Mouse (Mus musculus) gastrocnemius, postnatal 25 days (tissue): Measurements from ENCODE around the gene Tmem184b. TPM values are rescaled to one million over a fixed set of nuclear protein-coding genes. Genes with fewer than 3 reads are reported as not detected.
A peak's percentile ranks its signal among the peaks of the same experiment; 100 is the strongest.

ENCODE experiments used
- DNase-seq: peaks from one replicate; pipeline ENCODE4 v3.0.0; 2022
- total RNA-seq, 2 experiments: library from RNA; stranded (reverse); gene quantifications; 1 replicate in 1 of 2; 2 replicates in 1 of 2; pipeline ENCODE4 v1.2.3; 2021

Gene Tmem184b
- total RNA-seq, 2 experiments from 2014 or later = 28.4 to 30.4 TPM

DNA sequence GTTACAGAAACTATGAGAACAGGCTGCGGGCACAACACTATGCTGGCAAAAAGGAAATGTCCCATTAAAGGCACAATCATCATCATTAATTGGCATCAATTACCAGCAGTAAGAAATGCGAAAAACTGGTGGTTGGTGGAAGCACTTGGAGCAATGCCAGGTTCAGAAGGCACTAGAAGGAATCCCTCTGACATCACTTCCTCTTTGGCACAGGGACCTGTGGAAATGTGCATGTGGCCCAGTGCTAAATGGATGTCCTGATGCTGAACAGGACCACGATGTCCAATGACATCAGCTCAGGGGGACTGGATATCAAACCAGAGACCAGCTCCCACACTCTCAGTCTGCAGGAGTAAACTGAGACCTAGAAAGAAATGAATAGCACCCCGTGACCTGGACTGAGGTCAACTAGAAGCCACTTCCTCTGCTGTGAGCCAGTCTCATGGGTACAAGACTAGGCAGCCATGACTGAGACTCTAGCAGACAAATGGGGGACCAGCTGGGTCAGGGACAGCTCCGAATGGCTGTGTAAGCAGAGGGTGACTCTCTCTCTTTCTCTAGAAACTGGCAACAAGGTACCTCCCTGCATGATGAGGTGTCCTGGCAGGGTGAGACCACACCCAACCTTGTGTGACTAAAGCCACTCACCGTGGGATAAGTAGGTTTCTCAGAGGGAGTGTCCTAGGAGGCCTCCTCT, 60.6 kb downstream of the Tmem184b start:
- no peak for DNase-seq

DNA sequence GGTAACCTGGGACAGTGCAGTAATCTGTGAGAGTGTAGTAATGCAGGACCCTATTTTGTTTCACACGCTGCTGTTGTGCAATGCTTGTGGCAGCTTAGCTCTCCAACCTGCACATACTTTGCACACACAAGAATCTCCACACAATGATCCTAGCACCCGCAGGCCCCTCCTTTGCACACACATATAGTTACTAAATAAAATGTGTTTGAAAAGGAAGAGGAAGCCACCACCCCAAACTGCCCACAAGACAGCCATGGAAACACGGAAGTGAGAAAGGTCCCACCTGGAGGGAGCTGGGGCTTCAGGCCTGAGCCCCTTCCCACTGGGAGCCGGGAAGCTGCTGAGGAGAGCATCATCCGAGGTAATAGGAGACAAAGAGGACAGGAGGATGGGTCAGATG, 64.4 kb downstream of the Tmem184b start:
- no peak for DNase-seq

DNA sequence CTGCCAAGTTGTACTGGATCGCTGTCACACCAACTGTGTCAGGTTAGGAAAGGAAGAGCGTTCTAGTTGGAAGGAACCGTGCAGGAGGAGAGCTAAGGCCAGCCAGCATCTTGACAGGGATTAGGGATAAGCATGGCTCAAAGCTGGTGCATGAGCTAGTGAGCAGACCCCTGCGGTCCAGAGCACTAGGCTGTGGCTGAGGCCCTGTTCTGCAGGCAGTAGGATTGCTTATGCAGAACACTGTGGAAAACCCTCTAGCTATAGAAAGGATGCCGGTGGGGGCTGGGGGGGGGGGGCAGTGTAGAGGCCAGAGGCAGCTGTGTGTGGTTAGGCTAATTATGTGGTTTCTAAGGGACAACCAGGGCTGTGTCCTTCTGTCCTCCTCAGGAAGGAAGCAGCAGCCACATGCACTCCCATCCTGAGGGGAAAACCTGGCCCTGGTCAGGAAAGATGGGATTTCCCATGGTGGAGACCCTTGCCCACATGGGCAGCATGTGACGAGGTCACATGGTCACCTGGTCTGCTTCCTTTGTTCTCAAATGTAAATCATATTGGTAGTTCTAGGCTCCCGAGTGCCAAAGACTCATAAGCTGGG, 68.2 kb downstream of the Tmem184b start:
- DNase-seq = no peak

DNA sequence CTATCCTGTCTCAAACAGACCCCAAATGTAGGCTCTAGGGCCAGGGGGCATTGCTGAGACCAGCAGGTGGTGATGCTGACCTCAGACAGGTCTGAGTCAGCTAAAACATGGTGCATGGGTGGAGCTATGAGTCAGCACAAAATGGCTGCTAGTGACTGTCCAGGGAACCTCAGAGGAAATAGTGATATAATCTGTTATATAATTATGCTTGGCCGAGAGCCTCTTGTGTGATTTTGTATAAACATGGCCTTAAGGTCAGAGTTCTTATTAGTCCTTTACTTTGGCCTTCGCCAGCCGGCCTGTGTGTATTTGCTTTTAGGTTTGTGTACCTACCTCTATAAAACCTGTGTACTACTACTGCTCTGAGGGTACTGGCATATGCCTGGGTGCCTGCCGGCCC, 70.0 kb downstream of the Tmem184b start:
- no peak for DNase-seq

DNA sequence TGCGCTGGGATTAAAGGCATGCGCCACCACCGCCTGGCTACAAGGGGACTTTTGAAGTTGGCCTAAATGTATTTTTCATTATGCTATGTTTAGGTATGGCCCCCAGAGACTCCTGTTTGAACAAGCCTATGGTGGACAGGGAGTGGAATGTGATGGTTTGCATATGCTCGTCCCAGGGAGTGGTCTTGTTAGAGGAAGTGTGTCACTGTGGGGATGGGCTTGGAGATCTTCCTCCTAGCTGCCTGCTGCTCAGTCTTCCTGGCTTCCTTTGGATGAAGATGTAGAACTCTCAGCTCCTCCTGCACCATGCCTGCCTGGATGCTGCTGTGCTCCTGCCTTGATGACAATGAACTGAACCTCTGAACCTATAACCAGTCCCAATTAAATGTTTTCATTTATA, 72.8 kb downstream of the Tmem184b start:
- DNase-seq = no peak

DNA sequence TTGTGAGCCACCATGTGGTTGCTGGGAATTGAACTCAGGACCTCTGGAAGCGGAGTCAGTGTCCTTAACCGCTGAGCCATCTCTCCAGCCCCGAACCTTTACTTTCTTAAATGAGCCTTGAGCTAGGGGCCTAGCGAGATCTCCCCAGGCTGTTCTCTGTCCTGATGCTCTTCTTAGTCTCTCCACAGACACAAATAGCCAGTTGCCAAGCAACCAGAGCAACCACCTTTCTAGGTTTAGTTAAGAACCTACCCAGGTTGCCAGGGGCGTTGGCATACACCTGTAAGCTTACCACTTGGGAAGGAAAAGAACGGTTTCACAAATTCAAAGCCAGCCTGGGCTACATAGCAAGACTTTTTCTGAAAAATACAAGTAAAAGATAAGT, 73.4 kb downstream of the Tmem184b start:
- no peak for DNase-seq

DNA sequence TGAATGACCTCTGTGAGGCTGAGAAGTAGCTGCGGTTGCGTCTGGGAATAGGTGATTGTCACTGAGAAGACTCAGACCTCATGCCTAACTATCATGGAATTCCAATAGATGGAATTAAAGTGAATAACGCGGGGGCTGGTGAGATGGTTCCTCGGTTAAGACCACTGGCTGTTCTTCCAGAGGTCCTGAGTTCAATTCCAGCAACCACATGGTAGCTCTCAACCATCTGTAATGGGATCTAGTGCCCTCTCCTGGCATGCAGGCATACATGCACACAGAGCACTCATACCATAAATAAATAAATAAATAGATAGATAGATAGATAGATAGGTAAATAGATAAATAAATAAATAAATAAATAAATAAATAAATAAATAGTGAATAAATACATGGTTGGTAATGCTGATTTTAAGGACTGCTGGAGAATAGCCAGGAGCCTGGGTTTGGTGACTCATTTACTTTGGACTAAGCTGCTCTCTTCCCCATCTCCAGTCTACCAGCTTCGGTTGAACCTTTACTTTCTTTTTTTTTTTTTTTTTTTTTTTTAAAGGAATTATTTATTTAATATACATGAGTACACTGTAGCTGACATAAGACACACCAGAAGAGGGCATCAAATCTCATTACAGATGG, 73.9 kb downstream of the Tmem184b start:
- DNase-seq = no peak

DNA sequence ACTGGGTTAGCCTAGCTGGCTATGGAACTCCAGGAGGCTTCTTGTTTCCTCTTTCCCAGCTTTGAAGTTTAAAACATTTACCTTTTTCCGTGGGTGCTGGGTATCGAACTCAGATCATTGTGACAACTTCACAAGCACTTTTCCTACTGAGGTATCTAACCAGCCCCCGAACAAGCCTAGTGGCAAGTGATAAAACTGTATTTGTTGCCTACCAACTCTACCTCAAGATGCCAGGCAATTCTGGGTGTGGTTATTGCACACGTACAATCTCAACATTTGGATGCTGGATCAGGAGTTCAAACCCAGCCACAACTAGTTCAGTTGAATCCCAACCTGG, 74.5 kb downstream of the Tmem184b start:
- no peak for DNase-seq

DNA sequence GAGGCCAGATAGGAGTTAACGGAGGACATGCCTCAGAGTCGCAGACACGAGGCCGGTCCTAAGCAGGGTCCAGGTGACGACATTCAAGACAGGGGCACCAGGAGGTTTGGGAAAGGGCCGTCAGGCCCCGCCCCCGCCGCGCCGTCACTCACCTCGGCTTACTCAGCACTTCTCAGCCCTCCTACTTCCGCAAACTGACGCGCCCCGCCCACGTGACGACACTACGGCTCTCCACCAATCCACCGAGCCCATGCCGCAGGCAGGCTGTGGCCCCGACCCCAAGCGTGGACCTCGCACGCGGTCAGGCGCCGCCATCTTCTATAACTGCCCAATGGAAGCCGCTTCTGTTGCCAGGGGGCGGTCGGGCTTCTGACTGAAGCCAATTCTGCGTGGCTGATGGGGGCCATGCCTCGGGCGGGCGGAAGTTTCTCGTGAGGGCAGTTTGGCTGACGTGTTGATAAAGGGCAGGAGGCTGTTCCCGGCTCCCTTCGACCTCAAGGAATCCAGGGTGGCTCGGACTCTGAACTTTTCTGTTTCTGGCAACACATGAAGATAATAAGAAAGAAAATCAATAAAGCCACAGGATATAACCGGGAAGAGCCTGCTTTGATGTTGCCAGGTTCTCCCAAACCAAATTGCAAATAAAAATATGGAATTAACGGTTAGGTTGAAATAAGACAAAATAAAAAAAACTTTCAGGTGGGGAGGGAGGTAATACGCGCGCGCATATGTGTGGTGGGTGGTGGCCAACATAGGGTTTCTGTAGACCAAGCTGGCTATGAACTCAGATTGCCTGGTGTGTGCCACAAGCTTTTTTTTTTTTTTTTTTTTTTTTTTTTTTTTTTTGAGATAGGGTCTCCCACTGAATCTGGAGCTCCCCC, 75.1 kb downstream of the Tmem184b start, which contains the start of gene Pla2g6:
Pla2g6 (minus strand) TSS at position 333 of the 881 bp plus-strand sequence.
- DNase-seq = peak; percentile 99

DNA sequence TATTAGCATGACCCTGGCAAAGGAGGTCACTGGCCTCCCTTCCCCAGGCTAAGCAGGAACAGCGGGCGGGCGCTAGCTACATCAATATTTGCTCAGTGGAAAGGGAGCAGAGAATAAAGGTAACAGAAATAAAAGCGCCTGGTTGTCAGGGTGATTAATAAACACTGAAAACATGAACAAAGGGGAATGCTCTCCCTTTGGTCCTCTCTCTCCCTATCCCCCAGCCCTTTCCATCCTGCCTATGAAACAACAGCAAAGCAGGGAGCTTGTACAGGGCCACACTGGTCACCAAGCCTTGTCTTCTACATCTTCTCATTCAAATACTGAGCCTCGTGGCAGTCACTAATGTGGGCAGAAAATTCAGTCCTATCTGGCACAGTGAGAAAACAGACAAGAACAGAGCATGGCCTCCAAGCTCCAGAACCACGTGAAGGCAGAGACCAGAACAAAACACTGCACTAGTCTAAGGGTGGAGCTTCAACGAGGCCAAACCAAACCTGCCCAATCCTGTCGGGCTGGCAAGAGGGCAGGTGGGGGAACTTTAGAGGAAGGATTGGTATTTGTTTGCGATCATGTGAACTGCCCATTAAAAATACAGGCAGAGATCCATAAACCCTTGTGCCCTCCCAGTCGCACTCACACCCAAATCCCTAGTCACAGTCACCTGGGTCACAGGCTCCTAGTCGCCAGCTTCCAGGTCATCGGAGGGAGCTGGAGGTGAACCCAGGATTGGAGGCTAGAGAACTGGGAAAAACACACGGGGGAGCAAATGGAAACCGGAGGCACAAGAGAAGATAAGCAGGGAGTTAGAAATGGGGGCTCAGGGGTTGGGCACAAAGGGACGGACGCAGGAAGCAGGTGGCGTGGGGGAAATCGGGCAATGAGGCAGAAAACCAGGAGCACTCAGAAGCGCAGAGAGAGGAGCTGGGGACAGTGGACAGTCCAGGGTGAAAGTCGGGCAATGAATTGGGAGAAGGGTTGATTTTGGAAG, 76.1 kb downstream of the Tmem184b start:
- no peak for DNase-seq

DNA sequence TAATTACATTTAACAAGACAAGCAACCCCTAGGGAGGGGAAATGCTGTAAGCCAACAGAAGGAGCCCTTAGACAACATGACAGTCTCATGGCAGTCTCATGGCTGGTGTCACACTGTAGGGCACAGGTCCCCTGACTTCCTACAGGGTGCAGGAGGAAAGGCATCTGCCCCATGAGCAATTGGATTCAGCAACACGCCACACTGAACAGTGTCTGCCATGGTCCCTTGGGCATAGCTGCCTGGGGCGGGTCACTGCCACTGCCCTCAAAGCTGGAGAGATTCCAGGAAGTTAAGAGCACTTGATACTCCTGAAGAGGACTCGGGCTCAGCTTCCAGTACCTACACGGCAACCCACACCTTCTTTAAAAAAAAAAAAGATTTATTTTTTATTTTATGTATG, 77.1 kb downstream of the Tmem184b start:
- no peak for DNase-seq

DNA sequence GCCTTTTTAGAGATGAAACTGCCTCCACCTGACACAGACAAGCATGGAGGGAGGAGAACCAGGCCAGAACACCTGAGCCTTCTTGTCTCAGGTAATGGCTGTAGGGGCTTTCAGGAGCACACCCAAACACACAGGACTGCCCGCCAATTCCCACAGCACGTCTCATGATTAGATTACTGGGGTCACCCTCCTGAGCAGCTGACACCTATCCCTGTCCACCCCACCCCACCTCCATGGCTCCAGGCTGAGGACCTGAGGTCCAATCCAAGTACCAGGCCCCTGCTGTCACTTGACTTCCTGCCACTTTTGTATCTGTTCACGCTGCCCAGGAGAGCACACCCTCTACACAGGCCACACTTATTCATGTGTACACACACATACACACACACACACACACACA, 77.6 kb downstream of the Tmem184b start:
- DNase-seq = no peak

DNA sequence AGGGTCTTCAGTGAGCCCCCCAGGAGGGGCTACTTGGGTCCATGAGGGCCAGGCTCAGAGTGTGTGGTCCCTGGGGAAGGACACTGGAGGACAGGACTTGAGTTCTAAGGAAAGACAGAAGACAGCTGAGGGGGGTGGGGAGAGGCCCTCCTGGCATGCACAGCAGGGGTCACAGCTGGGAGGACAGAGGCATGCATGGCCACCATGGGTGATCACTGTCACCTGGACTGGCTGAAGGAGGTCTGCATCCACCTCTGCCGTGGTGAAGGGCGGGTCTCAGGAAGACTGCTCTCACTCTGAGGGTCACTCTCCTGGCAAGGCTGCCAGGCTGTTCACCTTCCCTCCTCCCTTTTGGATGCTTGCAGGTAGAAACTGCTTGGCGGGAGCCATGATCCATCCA, 79.0 kb downstream of the Tmem184b start:
- no peak for DNase-seq

DNA sequence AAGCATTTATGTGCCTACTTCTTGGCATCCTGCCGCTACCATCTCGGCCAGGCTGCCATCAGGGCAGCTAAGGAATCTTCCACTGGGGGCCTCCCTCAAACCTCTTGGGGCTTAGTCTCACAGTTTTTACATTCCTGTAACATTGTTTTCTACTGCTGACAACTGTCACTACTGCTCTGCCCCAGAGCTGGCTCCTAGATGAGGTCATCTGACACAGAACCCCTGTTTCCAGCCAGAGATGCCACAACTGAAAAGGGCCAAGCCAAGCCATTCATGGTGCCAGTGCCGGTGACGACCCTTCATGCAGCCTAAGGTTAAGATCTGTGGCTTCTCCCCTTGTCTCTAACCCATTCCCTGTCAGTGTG, 79.6 kb downstream of the Tmem184b start:
- DNase-seq = no peak

DNA sequence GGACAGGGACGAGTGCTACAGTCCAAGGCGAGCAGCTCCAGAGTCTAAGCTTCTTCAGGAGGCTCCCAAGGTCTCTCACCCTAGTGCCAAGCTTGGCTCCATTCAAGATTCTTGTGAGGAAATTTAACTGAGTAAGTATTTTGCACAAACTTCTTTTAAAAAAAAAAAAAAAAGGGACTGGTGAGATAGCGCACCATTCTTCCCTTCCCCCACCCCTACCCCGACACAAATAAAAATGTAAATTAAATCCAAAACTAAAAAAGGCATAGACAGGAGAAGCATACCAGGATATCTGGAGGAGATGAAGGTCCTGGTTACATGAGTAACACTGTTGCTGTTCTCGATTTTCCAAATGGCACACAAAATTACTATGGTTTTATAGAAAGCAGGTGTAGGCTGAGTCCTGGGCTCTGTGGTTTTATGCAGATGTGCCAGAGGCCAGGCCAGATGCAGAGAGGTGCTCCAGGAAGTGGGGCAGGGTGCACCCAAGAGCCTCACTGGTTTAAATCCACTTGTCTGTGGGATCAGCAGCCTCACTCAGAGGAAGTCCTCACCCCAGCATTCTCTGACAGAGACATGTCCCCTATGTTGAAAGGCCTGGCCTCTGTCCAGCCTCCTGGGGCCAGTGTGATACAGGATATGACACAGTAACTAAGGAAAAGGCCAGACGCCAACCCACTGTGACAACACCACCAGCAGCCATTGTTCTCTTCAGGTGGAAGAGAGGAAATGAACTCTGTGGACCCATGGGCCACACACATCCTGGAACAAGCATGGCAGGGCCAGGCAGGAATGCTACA, 80.2 kb downstream of the Tmem184b start:
- peak; percentile 66 for DNase-seq

DNA sequence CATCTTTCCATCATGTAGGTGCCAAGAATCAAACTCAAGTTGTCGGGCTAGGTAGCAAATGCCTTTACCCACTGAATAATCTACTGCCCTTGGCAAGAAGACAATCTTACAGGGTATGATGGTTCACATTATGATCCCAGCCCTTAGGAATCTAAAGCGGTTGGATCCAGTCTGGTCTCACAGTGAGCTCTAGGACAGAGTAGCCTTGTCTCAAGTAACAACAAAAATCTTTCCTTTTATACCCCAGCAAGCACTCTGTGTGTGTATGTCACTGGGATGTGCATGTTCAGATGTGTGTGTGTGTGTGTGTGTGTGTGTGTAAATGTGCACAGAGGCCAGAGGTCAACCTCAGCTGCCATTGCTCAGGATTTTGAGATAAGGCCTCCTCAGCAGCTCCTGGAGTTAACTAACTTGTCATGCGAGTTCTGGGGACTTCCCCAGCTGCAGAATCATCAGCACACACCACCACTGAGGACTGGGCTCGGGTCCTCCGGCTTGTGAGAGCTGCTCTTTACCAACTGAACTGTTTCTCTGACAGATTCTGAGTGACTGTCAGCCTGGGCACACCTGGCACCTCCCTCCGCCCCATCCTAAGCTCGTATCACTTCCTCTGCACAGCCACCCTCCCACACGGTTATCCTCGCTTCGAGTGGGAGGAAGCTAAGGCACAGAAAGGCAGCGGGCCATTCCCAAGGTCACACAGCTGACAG, 80.9 kb downstream of the Tmem184b start:
- DNase-seq = no peak

DNA sequence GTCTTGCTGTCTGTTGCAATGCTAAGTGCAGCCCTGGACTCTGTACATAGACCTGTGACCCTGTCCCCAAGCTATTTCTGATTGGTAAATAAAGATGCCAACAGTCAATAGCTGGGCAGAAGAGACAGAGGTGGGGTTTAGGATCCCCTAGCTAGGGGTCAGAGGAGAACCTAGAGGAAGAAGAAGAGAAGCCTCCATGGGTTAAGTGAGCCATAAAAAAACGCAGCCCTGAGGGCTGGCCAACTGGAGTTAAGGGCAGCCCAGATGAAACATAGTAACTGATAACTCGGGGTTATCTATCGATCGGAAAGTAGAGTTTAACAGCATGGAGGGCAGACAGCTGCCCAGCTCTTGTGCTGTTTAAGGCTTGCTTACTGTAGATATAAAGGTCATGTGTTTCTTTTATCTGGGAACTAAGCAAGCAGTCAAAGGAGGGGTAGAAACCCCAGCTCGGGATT, 81.6 kb downstream of the Tmem184b start:
- no peak for DNase-seq

DNA sequence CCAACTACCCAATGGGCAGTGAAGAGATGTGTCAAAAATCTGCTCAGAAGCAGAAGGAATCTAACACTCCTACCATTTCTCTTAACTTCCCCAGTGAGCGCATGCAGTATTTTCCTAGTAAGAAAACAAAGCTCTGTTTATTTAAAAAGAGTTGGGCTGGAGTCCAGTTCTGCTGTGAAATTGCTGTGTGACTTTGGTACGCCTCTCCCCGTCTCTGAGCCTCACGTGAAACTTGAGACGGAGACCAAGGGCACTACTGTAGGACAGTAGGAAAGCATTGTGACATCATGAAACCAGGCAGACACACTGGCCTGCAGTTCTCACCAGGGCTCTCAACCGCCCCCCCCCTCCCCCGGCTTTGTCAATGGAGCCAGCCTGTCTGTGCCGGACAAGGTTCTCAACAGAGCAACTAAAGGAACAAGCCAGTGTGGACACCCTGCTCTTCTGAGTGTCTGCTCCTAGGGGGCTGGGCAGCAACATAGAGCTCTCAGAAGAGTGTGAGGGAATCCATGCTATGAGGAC, 89.5 kb downstream of the Tmem184b start:
- no peak for DNase-seq
